Mouse (Mus musculus) midbrain, embryonic 14.5 days (tissue): Measurements from ENCODE around the gene Phb2. TPM values are rescaled to one million over a fixed set of nuclear protein-coding genes. Genes with fewer than 3 reads are reported as not detected.

Source experiments
- ATAC-seq: fragments of 200-750 bp; cut with Nextera tagmentation; 2 replicates; pipeline ENCODE4 v1.8.0; 2017; ENCODE audit warnings: moderate number of reproducible peaks, moderate library complexity; ENCODE audit not compliant: low FRiP score, low TSS enrichment
- DNase-seq: peaks from one replicate; pipeline ENCODE4 v3.0.0-alpha.2; 2015
- H3K27ac ChIP-seq: fragments of 300-500 bp; sonication (generic); replicated peaks from 2 replicates; pipeline ENCODE4 v1.5.1; 2014; ENCODE audit warnings: mild to moderate bottlenecking, low read depth, low read length, moderate library complexity
- H3K27me3 ChIP-seq: fragments of 300-500 bp; sonication (generic); 2 replicates; pipeline ENCODE4 v1.6.1; 2014; ENCODE audit warnings: low read length, control low read depth, mixed read lengths; ENCODE audit not compliant: control insufficient read depth, insufficient read depth
- H3K36me3 ChIP-seq: fragments of 300-500 bp; sonication (generic); 2 replicates; pipeline ENCODE4 v1.6.1; 2014; ENCODE audit warnings: low read length, control low read depth; ENCODE audit not compliant: control insufficient read depth, insufficient read depth
- H3K4me1 ChIP-seq: fragments of 300-500 bp; sonication (generic); 2 replicates; pipeline ENCODE4 v1.6.1; 2014; ENCODE audit warnings: mild to moderate bottlenecking, antibody characterized with exemption, low read length, control low read depth; ENCODE audit not compliant: control insufficient read depth, insufficient read depth
- H3K4me2 ChIP-seq: fragments of 300-500 bp; sonication (generic); 2 replicates; pipeline ENCODE4 v1.6.1; 2014; ENCODE audit warnings: mild to moderate bottlenecking, low read length, moderate library complexity
- H3K4me3 ChIP-seq: fragments of 300-500 bp; sonication (generic); replicated peaks from 2 replicates; pipeline ENCODE4 v1.5.1; 2014; ENCODE audit warnings: low read depth, low read length
- H3K9ac ChIP-seq: fragments of 300-500 bp; sonication (generic); replicated peaks from 2 replicates; pipeline ENCODE4 v1.6.1; 2014; ENCODE audit warnings: mild to moderate bottlenecking, low read length, moderate library complexity
- H3K9me3 ChIP-seq: fragments of 300-500 bp; sonication (generic); 2 replicates; pipeline ENCODE4 v1.6.1; 2016; ENCODE audit warnings: low read length, control low read depth, mixed read lengths; ENCODE audit not compliant: control insufficient read depth
- WGBS: fragments of 180-500 bp; shearing (Covaris S2); extraction: QIAGEN DNeasy Blood & Tissue Kit; methylation state at CpG from one replicate; pipeline ENCODE4 v1.1.7; 2014; 5-methylcytosine and 5-hydroxymethylcytosine counted together
- polyA plus RNA-seq: library from polyadenylated mRNA; unstranded; fragments of >200 nt; fragmentation: Nextera tagmentation; extraction: Ambion mirVana; gene quantifications from 2 replicates; pipeline ENCODE4 v1.2.1, GENCODE M21; 2014

Gene Phb2
- polyA plus RNA-seq, 1 experiment from 2014 or later: 250 TPM

DNA sequence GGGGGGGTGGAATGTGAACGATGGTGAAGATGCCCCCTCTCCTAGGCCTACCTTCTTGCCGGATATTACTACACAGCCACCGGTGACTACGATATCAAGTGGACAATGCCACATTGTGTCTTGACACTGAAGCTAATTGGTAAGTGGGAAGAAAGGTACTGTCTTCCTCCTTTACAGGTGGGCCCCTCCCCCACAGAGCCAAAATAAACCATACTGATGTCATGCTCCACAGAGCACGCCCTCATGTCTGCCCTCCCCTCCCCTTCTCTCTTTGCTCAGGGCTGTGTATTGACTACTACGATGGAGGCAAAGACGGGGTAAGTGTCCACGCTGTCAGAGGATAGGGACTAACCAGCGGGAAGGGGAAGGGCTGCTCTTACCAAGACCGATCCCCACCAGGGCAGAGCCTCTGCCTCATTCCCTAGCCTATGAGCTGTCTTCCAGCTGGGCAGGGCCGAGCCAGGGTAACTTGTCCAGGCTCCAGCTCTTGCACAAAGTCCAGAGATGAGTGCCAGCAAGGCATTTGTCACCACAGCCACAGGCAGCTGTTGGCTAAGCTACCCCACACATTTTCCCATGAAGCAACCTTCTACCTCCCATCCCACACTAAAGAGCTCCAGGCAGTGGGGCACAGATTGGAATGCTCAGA is 12.1 kb upstream of the Phb2 start:
- H3K9ac ChIP-seq: no peak overlapping the region

GRCm38 (mm10) chr6:124701338-124701737 is 10.8 kb upstream of the Phb2 start:
- peaks cover 66% of the 10 kb centered on the region for H3K36me3 ChIP-seq
- ATAC-seq (no peak), DNase-seq (peak; percentile 24)
- H3K4me3 ChIP-seq: no peak overlapping the region
- no peak overlapping the region for H3K27ac ChIP-seq
- 81% methylated on average over 8 of the region's 8 CpGs for WGBS
- H3K4me1 ChIP-seq: no peaks in the 10 kb centered on the region
- H3K27me3 ChIP-seq: no peaks in the 10 kb centered on the region
- no peak overlapping the region for H3K9ac ChIP-seq
- H3K9me3 ChIP-seq: no peaks in the 10 kb centered on the region
- no peak overlapping the region for H3K4me2 ChIP-seq

More for the DNA sequence above, 12.1 kb upstream of the Phb2 start:
- DNase-seq (no peak), ATAC-seq (no peak)
- H3K4me1 ChIP-seq: no peaks in the 10 kb centered on the region
- no peaks in the 10 kb centered on the region for H3K9me3 ChIP-seq
- peaks cover 55% of the 10 kb centered on the region for H3K36me3 ChIP-seq
- H3K27ac ChIP-seq: no peak overlapping the region
- H3K4me2 ChIP-seq: no peak overlapping the region
- H3K4me3 ChIP-seq: no peak overlapping the region
- H3K27me3 ChIP-seq: no peaks in the 10 kb centered on the region
- WGBS: 78% methylated on average over 11 of the region's 11 CpGs

GRCm38 (mm10) chr6:124702102-124702783 is 9.9 kb upstream of the Phb2 start:
- 92% methylated on average over 17 of the region's 17 CpGs for WGBS
- H3K9me3 ChIP-seq: no peaks in the 10 kb centered on the region
- H3K27me3 ChIP-seq: no peaks in the 10 kb centered on the region
- H3K4me2 ChIP-seq: no peak overlapping the region
- no peak overlapping the region for H3K9ac ChIP-seq
- H3K4me1 ChIP-seq: no peaks in the 10 kb centered on the region
- DNase-seq (no peak), ATAC-seq (peak; percentile 38; the same call in 1 of the 2 replicates)
- peaks cover 69% of the 10 kb centered on the region for H3K36me3 ChIP-seq
- no peak overlapping the region for H3K27ac ChIP-seq
- H3K4me3 ChIP-seq: no peak overlapping the region

DNA sequence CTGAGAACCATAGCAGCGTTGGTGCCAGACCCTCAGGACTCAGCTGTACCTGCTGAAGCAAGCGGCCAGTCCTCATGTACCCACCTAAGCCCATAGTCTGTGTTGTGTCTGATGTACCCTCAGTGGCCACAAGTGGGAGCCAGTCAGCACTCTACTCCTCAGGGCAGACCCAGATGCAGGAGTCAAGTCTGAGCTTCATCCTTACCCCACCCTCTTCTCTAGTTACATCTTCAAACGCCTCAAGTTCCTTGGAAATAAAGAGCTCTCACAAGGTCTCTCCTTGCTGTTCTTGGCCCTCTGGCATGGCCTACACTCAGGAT is 9.4 kb upstream of the Phb2 start:
- peak; percentile 79 for DNase-seq
- Histone ChIP-seq H3K27ac (no peak overlapping the region), H3K4me2 (no peak overlapping the region), H3K9me3 (no peaks in the 10 kb centered on the region), H3K4me3 (no peak overlapping the region), H3K4me1 (no peaks in the 10 kb centered on the region), H3K9ac (no peak overlapping the region), H3K27me3 (no peaks in the 10 kb centered on the region), H3K36me3 (peaks cover 71% of the 10 kb centered on the region)
- ATAC-seq: peak; percentile 59; the same call in 1 of the 2 replicates
- 54% methylated on average over 3 of the region's 3 CpGs for WGBS

GRCm38 (mm10) chr6:124703789-124704188 is 8.3 kb upstream of the Phb2 start:
- 85% methylated on average over 7 of the region's 7 CpGs for WGBS
- H3K9ac ChIP-seq: no peak overlapping the region
- no peaks in the 10 kb centered on the region for H3K9me3 ChIP-seq
- no peak overlapping the region for H3K4me2 ChIP-seq
- H3K27me3 ChIP-seq: no peaks in the 10 kb centered on the region
- no peak overlapping the region for H3K27ac ChIP-seq
- DNase-seq (no peak), ATAC-seq (no peak)
- H3K36me3 ChIP-seq: peaks cover 76% of the 10 kb centered on the region
- no peak overlapping the region for H3K4me3 ChIP-seq
- no peaks in the 10 kb centered on the region for H3K4me1 ChIP-seq

DNA sequence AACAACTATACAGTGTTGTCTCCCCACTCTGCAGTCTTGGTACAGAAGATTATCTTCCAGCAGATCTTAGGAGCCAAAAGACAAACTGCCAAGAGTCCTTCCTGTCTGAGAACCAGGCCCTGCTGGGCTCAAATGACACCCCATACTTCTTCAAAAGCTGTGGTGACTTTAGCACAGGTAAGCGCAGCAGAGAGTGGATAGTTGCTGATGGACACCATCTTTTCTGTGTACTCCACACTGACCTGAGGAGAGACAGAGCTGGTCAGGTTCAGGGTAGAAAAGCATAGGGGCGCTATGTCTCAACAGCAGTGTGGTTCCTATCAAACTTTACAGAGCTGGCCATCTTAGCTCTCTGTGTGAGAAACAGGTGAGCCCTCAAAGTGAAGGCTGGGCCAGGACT is 7.7 kb upstream of the Phb2 start:
- Histone ChIP-seq H3K9me3 (no peaks in the 10 kb centered on the region), H3K4me3 (no peak overlapping the region), H3K4me1 (0 out of 2 replicates have a peak, but pooled peaks cover under 1% of the 10 kb centered on the region), H3K4me2 (no peak overlapping the region), H3K36me3 (peaks cover 76% of the 10 kb centered on the region), H3K9ac (no peak overlapping the region), H3K27ac (no peak overlapping the region), H3K27me3 (no peaks in the 10 kb centered on the region)
- 97% methylated on average over 2 of the region's 2 CpGs for WGBS
- no peak for ATAC-seq
- DNase-seq: no peak

DNA sequence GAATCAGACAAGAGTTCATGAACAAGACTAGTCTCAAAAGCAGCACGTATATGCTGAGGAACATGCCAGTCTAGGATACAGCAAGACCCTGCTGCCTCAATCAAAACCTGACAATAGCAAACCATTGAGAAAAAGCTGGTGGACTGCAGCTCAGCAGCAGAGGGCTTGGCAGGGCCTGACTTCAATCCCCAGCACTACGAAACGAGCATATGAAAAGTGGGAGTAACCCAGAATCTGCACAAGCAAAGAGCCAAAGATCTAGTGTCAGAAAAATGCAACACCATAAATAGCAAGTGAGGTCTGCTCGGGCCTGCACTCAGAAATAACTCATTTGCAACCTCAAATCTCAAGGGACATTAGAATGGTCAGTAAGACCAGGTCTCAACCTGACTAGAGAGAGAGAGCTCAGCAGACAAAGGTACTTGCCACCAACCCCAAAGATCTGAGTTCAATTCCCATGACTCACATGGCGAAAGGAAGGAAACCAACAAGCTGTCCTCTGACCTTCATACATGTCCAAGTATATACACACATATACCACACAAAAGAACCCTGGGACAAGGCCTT is 6.0 kb upstream of the Phb2 start:
- no peak for ATAC-seq
- whole genome bisulfite sequencing: 91% methylated on average over 5 of the region's 5 CpGs

GRCm38 (mm10) chr6:124708289-124708889 is 3.7 kb upstream of the Phb2 start:
- ATAC-seq: no peak
- no peak overlapping the region for H3K9ac ChIP-seq

More for the DNA sequence above, 6.0 kb upstream of the Phb2 start:
- Histone ChIP-seq H3K27me3 (no peaks in the 10 kb centered on the region), H3K9me3 (no peaks in the 10 kb centered on the region), H3K4me1 (peaks cover 15% of the 10 kb centered on the region), H3K9ac (no peak overlapping the region), H3K36me3 (peaks cover 63% of the 10 kb centered on the region), H3K27ac (no peak overlapping the region), H3K4me2 (no peak overlapping the region), H3K4me3 (no peak overlapping the region)
- no peak for DNase-seq

More at GRCm38 (mm10) chr6:124708289-124708889, 3.7 kb upstream of the Phb2 start:
- H3K9me3 ChIP-seq: no peaks in the 10 kb centered on the region
- no peak overlapping the region for H3K4me3 ChIP-seq
- no peak for DNase-seq
- peaks cover 24% of the 10 kb centered on the region for H3K4me1 ChIP-seq
- H3K27ac ChIP-seq: no peak overlapping the region
- peaks cover 40% of the 10 kb centered on the region for H3K36me3 ChIP-seq
- H3K4me2 ChIP-seq: no peak overlapping the region
- 96% methylated on average over 10 of the region's 10 CpGs for WGBS
- H3K27me3 ChIP-seq: no peaks in the 10 kb centered on the region
